Mouse (Mus musculus) granulocyte monocyte progenitor cell, adult 5-6 weeks (primary cell): ENCODE results near the gene Iqgap3. TPM values are rescaled to one million over a fixed set of nuclear protein-coding genes. Genes with fewer than 3 reads are reported as not detected.

ENCODE experiments used
- ATAC-seq: replicated peaks from 2 replicates; pipeline ENCODE4 v1.8.0; 2016; ENCODE audit warnings: mild to moderate bottlenecking, moderate TSS enrichment, inconsistent platforms; ENCODE audit not compliant: poor library complexity, severe bottlenecking
- total RNA-seq, 2 experiments: library from RNA; stranded (forward) in 1 of 2; stranded (reverse) in 1 of 2; fragments of 200-712, 200-1000 nt in 1 of 2; fragments of >200 nt in 1 of 2; fragmentation: Nextera tagmentation in 1 of 2; gene quantifications; 2 replicates each; pipeline ENCODE4 v1.2.3; 2014 to 2017

The Iqgap3 gene
- total RNA-seq (2014; fragmentation: Nextera tagmentation) (5.9 and 9.9 TPM in 2 replicates), total RNA-seq (2017) (19.5 and 19.9 TPM in 2 replicates)

DNA sequence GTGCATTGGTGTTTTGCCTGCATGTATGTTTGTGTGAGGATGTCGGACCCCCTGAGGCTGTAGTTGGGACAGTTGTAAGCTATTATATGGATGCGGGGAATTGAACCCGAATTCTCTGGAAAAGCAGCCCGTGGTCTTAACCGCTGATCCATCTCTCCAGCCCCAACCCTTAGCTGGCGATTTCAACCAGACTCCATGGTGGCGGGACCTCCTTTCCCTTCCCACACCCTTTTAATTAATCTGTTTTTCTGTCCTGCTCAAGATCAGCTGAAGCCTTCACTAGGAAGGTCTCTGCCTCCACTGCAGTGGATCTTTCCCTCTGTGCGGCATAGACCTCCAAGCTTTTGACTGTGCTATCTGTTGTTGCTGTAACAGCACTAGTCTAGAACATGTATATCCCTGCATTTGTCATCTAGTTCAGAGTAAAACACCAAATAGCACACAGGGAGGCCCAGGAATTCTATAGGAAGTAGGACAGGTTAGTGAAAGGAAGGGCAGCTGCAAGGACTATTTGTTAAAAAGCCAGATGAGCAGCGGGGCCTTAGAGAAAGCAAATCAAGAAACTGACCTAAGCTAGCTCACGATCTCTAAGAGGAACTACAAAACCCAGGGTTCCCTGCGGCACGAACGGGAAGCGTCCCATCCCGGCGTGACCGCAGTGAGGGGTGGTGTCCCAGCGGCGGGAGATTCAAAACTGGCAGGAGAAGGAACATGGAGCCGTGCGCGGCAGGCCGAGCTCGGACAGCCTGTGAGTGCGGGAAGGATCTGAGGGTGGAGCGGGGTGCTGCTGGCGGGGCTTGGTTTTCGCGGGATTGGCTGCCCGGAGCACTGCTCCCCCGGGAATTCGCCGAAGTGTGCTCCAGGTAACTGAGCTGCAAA, at the start of gene Iqgap3:
TSS of gene Iqgap3 (plus strand) at position 627 of the 879 bp plus-strand sequence.
- peak; percentile 93 for ATAC-seq

DNA sequence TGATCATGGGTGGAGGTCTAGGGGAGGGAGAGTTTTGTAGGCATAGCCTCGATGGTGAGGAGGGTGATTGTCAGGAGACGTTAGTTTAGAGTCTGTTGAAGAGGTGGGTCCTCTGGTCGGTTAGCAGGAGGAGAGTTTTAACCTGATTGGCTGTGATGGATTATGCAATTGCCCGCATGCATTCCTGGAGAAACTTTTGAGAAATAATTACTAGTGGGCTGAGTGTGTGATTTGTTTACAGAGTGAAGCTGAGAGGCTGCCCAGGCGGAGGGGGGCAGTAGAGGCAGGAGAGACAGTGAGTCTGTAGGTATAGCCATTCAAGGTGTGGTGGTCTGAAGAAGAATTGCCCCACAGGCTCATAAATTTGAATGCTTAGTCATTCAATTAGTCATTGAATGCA, 48.3 kb upstream of the Iqgap3 start:
- no peak for ATAC-seq

DNA sequence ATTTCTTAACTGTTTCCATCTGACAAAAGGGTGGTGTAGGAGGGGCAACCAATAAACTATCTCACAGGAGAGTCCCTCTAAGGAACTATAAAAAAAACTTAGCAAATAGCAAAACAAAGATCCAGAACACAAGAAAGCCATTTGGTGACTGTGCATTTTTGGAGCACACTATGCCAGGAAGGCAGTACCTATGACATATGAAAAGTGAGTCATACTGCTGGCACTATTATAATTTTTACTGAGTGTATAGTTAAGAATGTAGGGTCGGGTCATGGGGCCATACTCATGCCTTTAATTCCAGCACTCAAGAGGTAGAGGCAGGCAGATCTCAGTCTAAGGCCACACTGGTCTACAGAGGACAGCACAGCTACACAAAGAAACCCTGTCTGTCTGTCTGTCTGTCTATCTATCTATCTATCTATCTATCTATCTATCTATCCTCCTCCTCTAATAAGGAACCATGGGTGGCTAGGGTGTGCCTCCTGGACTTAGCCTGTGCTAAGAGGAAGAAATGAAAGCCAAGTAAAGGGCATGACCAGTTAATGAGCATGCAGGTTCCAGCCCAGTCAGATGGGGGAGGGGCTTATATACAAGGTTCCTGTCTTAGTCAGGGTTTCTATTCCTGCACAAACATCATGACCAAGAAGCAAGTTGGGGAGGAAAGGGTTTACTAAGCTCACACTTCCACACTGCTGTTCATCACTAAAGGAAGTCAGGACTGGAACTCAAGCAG, 46.0 kb upstream of the Iqgap3 start:
- peak; percentile 48; the same call in 1 of the 2 replicates for ATAC-seq

DNA sequence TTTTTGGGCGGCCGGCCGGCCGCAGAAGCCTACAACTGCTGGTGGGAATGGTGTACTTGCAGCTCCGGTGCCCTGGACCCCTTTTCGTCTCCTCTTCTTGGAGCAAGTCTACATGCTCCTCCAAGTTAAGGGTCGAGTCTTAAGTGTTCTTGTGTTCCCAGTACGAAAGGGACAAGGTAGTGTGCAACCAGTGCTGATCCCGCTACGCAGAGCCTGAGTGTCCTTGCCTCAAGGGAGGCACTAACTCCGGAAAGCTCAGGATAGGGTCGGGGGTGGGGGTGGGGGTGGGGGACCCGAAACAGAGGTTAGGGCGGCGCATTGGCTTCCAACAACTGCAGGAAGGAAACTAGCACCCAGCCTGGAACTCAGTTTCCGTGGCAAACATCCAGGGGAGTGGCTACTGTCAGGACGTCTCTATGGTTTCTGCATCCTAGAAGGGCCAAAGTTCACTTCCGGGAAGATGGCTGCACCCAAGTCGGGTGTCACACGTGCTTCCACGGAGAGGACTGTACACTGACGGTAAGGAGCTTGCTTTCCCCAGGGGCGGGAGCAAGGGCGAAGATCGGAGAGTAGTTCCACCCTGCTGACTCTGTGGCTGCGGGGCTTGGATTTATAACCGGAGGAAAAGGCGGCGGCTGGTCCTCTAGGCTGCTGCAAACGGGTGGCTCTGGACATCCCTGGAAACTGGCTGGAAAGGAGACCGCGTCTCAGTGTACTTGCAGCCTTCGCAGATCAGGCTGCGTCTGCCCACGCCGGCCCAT, 38.9 kb upstream of the Iqgap3 start, which contains the start of gene Gpatch4:
TSS of gene Gpatch4 (plus strand) at position 448 of the 761 bp plus-strand sequence.
- peak; percentile 99 for ATAC-seq

DNA sequence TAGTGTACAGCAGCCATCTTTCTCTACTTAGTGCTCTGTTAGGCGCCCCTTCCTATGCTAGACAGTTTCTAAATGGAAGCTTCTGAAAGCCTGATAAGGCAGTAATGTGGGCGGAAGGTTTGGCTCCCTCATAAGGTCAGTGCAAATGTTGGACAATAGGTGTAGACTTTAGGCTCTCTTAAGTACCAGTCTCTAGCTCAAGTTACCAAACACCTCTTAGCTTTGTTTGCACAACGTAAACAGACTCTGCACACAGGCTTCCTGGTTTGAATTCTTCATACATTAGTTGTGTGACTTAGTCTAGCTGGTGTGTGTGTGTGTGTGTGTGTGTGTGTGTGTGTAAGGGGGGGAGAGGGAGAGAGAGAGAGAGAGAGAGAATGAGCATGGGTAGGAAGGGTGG, 32.2 kb upstream of the Iqgap3 start:
- no peak for ATAC-seq

DNA sequence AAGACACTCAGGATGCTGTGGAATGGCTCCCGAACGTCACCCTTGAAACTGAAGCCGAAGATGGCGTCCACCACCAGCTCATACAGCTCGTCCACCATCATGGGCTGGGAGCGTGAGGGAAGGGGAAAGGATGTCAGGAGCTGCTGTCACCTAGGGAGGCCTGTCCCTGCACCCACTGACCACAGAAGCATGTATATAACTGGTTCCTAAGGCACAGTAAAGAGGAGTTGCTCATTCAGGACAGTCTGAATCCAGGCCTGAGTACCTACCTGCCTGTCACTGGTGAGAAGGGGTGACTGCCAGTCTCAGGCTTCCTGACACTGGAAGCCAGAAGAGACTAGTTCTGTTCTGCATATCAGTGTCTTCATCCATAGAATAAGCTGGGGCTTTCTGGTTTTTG, 24.7 kb upstream of the Iqgap3 start:
- ATAC-seq: no peak

DNA sequence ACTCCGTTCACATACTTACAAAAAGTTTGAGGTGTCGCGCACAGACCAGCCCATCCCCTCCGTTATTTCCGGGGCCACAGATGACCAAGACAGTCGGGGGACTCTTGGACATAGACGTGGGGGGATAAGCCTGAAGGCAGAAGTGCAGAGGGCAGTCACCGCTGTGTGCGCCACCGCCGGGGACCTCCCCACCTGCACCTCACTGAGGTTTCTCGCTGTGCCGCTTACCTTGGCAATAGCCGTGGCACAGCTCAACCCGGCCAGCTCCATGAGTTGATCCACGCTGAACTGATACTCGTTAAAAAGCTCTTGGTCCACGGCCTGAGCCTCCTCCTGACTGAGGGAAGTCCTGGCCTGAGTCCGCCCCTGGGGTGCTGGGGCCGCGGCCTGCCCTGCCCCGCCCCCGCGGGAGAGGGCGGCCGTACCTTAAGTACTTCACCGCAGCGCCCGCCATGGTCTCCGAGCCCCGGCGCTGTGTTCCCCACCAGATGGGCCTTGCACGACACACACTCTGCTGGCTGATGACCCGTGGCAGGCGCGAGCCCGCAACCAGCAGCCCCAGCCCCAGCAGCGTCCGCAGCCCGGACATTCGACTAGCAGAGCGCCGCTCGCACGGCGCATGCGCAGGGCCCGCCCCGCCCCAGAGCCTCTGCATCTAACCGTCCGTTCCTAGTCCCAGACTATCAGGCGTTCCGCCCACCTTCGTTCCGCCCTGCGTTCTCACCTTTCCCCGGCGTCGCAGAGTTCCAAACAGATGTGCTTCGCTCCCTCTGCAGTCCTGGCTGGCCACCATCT, 23.7 kb upstream of the Iqgap3 start, which contains the start of gene Naxe:
TSS of gene Naxe (minus strand) at position 594 of the 795 bp plus-strand sequence.
- peak; percentile 85 for ATAC-seq

DNA sequence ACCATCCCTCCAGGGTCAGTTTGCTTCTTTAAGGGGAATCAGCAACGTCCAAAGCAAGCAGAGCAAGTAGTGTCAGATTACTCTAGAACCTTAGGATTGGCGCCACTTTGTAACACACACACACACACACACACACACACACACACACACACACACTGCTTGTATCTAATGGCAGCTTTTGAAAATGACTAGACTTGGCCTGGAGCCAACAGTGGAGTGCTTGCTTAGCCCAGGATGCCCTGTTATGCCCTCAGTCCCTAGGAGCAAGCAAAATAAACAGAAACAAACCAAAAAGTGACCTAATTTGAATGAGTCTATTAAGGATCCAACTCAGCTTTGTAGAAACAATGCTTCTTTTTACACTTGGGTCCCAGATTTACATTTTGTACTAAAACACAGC, 13.4 kb upstream of the Iqgap3 start:
- no peak for ATAC-seq

DNA sequence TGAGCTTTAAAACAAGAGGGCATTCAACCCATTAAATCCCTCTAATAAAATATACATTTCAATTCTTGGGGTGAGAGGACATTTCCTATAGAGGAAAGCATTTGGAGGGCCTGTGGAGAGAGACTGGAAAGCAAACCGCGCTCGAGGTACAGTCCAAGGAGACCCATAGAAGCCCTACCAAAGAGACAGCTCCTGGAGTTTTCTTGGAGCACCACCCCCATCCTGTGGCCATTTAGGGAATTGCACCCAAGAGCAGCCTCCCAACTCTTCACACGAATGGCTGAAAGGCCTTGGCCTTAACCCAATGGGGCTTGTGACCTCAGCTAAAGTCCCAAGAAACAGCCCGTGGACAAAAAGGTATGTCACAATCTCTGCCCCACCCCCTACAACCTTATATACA, 10.0 kb upstream of the Iqgap3 start:
- peak; percentile 89 for ATAC-seq

DNA sequence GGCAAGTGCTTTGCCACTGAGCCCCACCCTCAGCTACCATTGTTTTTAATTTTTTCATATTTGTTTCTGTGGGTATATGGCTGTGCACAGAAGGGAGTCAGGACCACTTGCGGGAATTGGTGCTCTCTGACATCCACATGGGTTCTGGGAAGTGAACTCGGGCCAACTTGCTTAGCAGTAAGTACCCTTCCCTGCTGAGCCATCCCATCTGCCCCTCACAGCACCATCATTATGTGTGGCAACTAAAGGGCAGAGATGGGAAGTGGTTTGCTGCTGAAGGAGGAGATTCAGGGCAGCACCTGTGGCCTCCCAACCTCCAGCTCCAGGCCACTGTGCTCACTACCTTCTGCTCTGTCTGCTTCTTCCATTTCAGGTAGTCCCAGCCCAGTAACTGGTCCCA, 8.1 kb upstream of the Iqgap3 start:
- ATAC-seq: no peak

DNA sequence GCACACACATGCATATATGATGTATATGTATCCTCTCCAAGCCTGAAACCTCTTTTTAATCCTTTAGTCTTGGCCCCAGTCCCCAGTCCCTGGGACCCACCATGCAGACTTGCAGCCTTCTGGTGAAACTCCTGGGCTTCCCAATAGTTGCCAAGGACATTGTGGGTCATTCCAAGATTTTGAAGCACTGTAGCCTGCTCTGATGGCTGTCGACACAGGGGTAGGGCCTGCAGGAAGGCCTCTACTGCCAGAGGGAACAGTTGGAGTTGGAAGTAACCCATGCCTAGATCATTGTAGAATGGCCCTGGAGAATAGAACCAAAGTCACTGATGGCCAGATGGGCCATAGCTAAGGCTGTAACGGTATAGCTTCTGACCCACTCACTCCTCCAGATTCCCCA, 7.4 kb upstream of the Iqgap3 start:
- ATAC-seq: no peak

DNA sequence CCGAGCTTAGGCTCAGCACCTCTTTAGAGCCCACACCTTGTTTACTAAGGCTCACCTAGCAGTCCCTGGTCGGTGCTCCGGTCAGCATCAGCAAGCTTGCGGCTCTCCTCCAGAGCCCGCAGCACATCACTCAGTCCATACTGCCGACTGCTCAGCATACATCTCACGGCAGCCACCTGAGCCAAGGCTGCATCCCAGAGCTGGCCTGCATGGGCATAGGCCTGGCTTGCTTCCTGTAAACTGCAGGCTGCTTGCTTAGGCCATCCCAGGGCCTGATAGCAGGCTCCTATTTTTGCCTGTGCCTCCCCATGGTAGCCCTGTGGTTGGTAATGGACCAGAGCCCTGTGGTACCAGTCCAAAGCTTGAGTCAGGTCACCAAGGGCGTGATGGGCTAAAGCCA, 7.0 kb upstream of the Iqgap3 start:
- ATAC-seq: no peak

DNA sequence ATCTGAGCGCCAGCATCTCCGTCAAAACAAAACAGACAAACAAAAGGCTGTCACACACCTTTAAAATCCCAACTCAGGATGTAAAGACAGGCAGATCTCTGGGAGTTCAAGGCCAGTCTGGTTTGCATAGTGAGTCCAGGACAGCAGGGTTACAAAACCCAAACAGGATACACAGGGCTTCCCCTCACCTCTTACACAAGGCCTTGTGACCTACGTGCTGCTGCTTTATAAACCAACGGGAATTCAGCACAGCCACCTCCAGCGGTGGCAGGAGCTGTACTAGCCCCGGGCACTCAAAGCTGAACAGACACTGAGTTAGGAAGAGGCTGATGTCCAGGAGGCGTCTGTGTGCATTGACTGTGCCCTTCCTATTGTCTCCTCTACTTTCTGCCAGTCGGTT, 4.3 kb upstream of the Iqgap3 start:
- peak; percentile 79 for ATAC-seq

DNA sequence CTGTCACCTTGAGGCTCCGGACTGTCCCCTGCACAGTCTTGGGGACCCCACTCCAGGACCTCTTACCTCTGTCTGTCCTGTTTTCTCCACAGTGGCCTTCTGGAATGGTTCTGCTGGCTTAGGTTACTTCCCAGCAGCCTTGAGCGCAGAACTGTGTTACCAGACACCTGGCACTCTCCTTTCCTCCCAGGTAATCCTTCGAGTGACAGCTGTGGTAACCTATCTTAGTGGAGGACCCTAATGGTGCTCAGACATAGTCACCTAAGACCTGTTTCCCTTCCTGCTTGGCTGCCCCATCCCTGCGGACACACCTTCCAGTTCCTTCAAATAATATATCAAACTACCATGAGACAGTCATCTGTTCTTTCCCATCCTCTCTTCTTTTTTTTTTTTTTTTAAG, 3.6 kb upstream of the Iqgap3 start, which contains the start of gene Ttc24:
TSS of gene Ttc24 (minus strand) at position 101 of the 400 bp plus-strand sequence.
- ATAC-seq: no peak

DNA sequence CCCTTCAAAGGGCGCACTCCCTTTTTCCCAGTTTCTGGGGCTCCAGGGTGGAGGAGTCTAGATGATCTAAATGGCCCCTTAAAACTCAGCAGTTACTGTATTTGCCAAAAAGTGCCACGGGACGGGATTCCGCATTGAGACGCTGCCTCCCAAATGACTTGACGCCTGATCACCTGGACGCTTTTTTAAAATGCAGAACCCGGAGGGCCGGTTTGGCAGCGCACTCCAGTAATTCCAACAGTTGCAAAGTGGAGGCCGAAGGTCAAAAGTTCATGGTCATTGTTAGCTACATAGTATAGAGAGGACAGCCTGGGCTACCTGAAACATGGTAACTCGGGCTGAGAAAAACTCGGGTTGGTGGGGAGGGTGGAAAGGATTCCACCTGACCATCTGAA, 450 bp downstream of the Iqgap3 start:
- ATAC-seq: no peak

DNA sequence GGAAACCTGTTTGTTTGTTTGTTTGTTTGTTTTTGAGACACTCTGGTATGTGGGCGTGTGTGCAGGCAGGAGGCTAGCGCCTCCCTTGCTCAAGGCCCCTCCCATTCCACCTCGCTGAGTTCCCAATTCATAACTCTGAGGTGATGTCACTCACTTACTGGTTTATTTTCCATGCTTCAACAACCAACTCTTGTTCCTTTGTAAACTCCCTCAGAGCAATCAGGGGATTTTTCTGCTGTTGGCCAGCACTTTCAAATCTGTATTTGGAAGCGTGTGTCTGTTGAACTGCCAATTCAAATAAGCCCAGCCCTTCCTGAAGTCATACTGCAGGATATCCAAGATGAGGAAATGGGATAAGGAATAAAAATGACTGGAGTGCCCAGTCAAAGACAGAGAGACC, 892 bp downstream of the Iqgap3 start:
- peak; percentile 75 for ATAC-seq

DNA sequence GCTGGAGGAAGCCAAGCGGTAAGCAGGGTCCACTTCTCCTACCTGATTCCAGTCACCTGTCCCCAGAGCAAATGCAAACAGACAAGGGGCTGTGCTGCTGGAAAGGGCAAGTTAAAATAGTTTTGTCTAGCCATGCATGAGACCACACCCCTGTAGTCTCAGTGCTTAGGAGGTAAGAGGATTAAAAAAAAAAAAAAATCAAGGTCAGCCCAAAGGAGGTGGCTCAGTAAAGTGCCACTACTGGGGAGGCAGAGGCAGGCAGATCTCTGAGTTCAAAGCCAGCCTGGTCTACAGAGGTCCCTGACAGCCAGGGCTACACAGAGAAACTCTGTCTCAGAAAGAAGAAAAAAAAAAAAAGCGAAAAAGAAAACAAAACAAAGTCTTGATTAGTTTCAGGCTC, 2.2 kb downstream of the Iqgap3 start:
- no peak for ATAC-seq

DNA sequence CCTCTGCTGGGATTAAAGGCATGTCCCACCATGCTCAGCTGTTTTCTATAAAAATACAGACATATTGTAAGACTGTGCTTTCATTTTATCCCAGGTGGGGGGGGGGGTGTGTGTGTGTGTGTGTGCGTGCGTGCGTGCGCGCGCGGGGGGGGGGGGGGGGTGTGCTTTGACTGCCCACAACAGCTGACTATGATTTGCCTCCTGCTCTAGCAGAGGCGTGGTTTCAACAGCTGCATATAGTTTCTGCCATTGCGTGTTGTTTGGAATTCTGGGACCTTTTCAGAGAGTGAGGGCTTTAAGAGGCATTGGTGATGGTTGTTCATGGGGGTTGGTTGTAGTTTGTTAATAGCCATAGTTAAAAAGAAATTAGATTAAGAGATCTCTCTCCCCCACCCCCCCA, 3.7 kb downstream of the Iqgap3 start:
- ATAC-seq: no peak

DNA sequence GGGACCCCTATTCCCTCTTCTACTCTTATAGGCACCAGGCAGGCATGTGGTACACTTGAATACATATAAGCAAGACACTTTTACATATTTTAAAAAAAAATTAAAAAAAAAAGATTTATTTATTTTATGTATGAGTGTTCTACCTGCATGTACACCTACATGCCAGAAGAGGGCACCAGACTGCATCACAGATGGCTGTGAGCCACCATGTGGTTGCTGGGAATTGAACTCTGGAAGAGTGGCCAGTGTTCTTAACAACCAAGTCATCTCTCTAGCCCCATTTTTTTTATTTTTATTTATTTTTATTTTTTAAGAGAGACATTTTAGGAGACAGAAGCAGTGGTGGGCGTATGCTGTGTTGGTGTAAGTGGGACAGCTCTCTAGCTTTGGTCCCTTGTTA, 5.9 kb downstream of the Iqgap3 start:
- no peak for ATAC-seq

DNA sequence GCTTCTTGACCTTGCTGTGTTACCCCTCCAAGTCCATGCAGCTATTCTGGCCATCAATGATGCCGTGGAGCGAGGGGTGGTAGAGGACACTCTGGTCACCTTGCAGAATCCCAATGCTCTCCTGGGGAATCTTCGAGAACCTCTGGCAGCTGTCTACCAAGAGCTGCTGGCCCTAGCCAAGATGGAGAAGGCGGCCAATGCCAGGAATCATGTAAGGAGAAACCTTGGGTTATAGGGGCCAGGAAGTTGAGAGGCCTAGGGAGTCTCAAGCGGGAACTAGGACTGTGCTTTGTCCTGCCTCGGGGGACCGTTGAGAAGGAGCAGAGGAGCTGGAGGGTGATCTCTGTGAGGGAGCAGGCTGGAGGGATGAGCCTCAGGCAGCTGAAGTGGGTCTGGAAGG, 8.3 kb downstream of the Iqgap3 start:
- ATAC-seq: no peak
